ENCODE assay signal across 8 mouse cellular contexts in the genomic region with DNA sequence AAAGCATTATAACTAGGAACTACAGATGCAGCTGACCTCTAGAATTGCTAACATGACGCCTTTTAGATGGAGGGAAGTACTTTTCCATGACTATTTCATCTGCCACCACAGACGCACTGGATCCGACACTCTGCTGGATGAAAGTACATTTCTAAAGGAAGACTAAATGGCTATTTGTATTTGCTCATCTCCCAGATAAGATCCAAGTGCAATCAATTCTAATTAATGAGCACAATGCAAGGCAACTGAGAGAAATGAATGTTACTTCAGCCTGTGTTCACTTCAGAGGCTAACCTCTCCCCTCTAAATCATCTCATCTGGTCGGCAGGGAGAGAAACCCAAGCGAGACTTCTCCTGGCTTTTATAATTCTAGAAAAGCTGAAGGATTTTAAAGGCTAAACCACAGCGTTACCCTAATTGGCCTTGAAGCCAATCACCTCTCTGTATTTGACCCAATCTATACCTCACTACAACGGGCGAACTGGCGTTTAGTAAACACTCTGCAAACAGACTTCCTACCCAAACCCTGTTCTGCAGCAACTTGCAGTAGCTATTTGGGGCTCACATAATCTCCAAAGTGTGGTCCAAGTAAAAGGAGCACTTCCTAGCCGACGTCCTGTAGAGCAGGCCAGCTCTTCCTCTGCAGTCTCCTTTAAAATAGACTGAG. TPM values are rescaled to one million over a fixed set of nuclear protein-coding genes. Genes with fewer than 3 reads are reported as not detected.
A peak's percentile ranks its signal among the peaks of the same experiment; 100 is the strongest.
DNase-seq lines count a peak whose midpoint lies in the region; ATAC-seq and TF ChIP-seq lines count a peak whose summit lies in the region.

No protein-coding gene starts in this region.

- H3K4me1 ChIP-seq in cerebellum, adult 2 months (ENCODE audit: control insufficient read depth, insufficient read depth, low read length): no peaks in the 10 kb centered on the region; the same call in none of the 2 replicates
- no peaks in the 10 kb centered on the region for H3K4me1 ChIP-seq in thymus, adult 2 months (replicated peaks; ENCODE audit: control insufficient read depth, insufficient read depth, low read length)
- peaks cover 4% of the 10 kb centered on the region for H3K4me1 ChIP-seq in limb, embryonic 14.5 days (ENCODE audit: control insufficient read depth, insufficient read depth, low read length)
- peaks cover 2% of the 10 kb centered on the region; the same call in 1 of the 2 replicates for H3K4me1 ChIP-seq in small intestine, adult 2 months (ENCODE audit: control insufficient read depth, insufficient read depth, insufficient read length, low read length)

- no peak for TF ChIP-seq POLR2A in cerebellum, adult 2 months (IDR thresholded peaks at IDR 0.05; ENCODE audit: borderline replicate concordance, insufficient read depth, low read length)
- no peak for TF ChIP-seq POLR2A in thymus, adult 2 months (IDR thresholded peaks at IDR 0.05; ENCODE audit: control insufficient read depth, extremely low read depth, insufficient read depth, low read length, poor library complexity)
- no peak for TF ChIP-seq POLR2A in limb, embryonic 14.5 days (IDR thresholded peaks at IDR 0.05; ENCODE audit: borderline replicate concordance, extremely low read depth, insufficient read depth, insufficient read length)
- no peak for TF ChIP-seq POLR2A in small intestine, adult 2 months (IDR thresholded peaks at IDR 0.05; ENCODE audit: low read depth, low read length)

- H3K9me3 ChIP-seq in limb, embryonic 14.5 days (ENCODE audit: control insufficient read depth, low read length): no peaks in the 10 kb centered on the region

- H3K4me3 ChIP-seq in cerebellum, adult 2 months (replicated peaks; ENCODE audit: insufficient read depth, low read depth, low read length): peak overlapping the region; percentile 88
- peak overlapping the region; percentile 98 for H3K4me3 ChIP-seq in thymus, adult 2 months (ENCODE audit: control insufficient read depth, insufficient read depth, low read length)
- H3K4me3 ChIP-seq in limb, embryonic 14.5 days (replicated peaks; ENCODE audit: low read length): peak overlapping the region; percentile 61
- peak overlapping the region; percentile 97 for H3K4me3 ChIP-seq in small intestine, adult 2 months (ENCODE audit: low read depth, low read length)

- peak overlapping the region; percentile 77 for H3K9ac ChIP-seq in limb, embryonic 14.5 days (ENCODE audit: low read depth, low read length, severe bottlenecking)

- ATAC-seq in cerebellum, adult (ENCODE audit: insufficient number of reproducible peaks, low FRiP score, low TSS enrichment): no peak; the same call in 1 of the 2 replicates
- ATAC-seq in limb, embryonic 14.5 days (ENCODE audit: low FRiP score, low read depth): peak; percentile 2; the same call in 1 of the 2 replicates

- peak overlapping the region; percentile 75 for H3K27ac ChIP-seq in cerebellum, adult 2 months (ENCODE audit: insufficient read depth, low read length)
- H3K27ac ChIP-seq in thymus, adult 2 months (ENCODE audit: control insufficient read depth, insufficient read depth, low read length): peak overlapping the region; percentile 71
- peak overlapping the region; percentile 87 for H3K27ac ChIP-seq in limb, embryonic 14.5 days (replicated peaks; ENCODE audit: low read depth, low read length)
- peak overlapping the region; percentile 77 for H3K27ac ChIP-seq in small intestine, adult 2 months (ENCODE audit: insufficient read depth, low read depth, low read length)

- peaks cover 14% of the 10 kb centered on the region for H3K36me3 ChIP-seq in thymus, adult 2 months (ENCODE audit: control insufficient read depth, insufficient read depth, low read length)
- H3K36me3 ChIP-seq in limb, embryonic 14.5 days (ENCODE audit: control insufficient read depth, insufficient read depth, low read length): peaks cover 22% of the 10 kb centered on the region
- peaks cover 17% of the 10 kb centered on the region for H3K36me3 ChIP-seq in small intestine, adult 2 months (ENCODE audit: control insufficient read depth, insufficient read depth, low read length)

- no peak for TF ChIP-seq CTCF in cerebellum, adult 2 months (IDR thresholded peaks at IDR 0.05; ENCODE audit: borderline replicate concordance, insufficient read depth, low read depth, low read length)
- no peak for TF ChIP-seq CTCF in thymus, adult 2 months (IDR thresholded peaks at IDR 0.05; ENCODE audit: borderline replicate concordance, control insufficient read depth, extremely low read depth, insufficient read depth, low read length, poor library complexity)
- TF ChIP-seq CTCF in small intestine, adult 2 months (IDR thresholded peaks at IDR 0.05; ENCODE audit: extremely low read depth, insufficient read length, insufficient replicate concordance, low read depth, low read length): no peak

- no peaks in the 10 kb centered on the region for H3K27me3 ChIP-seq in cerebellum, adult 2 months (ENCODE audit: control insufficient read depth, insufficient read depth, low read length)
- H3K27me3 ChIP-seq in thymus, adult 2 months (ENCODE audit: control insufficient read depth, insufficient read depth, low read length): no peaks in the 10 kb centered on the region
- H3K27me3 ChIP-seq in limb, embryonic 14.5 days (ENCODE audit: control insufficient read depth, insufficient read depth, low read length): no peaks in the 10 kb centered on the region
- no peaks in the 10 kb centered on the region for H3K27me3 ChIP-seq in small intestine, adult 2 months (ENCODE audit: control insufficient read depth, insufficient read depth, low read length)

- H3K4me2 ChIP-seq in limb, embryonic 14.5 days (replicated peaks; ENCODE audit: low read depth, low read length, severe bottlenecking): peak overlapping the region; percentile 74

- no peak for DNase-seq in cerebellum, adult 2 months
- DNase-seq in thymus, adult 2 months: no peak
- DNase-seq in thymus, postnatal 25 days: no peak
- DNase-seq in limb, embryonic 14.5 days (ENCODE audit: low spot score): no peak
- no peak for DNase-seq in cerebellum, postnatal 25 days
- DNase-seq in cerebellum, postnatal 10 days: no peak

- 3% methylated on average over 11 of the region's 11 CpGs for WGBS in cerebellum, adult 2 months
- 11% methylated on average over 11 of the region's 11 CpGs for WGBS in thymus, adult 2 months
- WGBS in limb, embryonic 14.5 days: 13% methylated on average over 11 of the region's 11 CpGs
- WGBS in small intestine, adult 2 months: 2% methylated on average over 11 of the region's 11 CpGs

RNA-seq across cellular contexts. Expression of gene Orc5, which starts 0.7 kb away (rescaled TPM):
- 9.7 and 10.3 TPM in 2 replicates for polyA plus RNA-seq in cerebellum, adult 2 months (2012; rRNA removed)
- polyA plus RNA-seq in thymus, adult 2 months (2012; rRNA removed): 5.3 and 6.1 TPM in 2 replicates
- 10.8 and 12.2 TPM in 2 replicates for polyA plus RNA-seq in limb, embryonic 14.5 days (2012; rRNA removed)
- polyA plus RNA-seq in limb, embryonic 14.5 days (2014; fragmentation: Nextera tagmentation; extraction: Ambion mirVana): 35.2 and 35.8 TPM in 2 replicates
- 0.81 and 1.2 TPM in 2 replicates for polyA plus RNA-seq in small intestine, adult 2 months (2012; rRNA removed)
